Mouse (Mus musculus): Measurements from ENCODE around the gene Lhfpl1.
"Not testable (repeated sequence)": the region's sequence is repeated elsewhere in the genome, so short reads cannot be mapped to it uniquely, and the experiment has no call there.

Lhfpl1 gene

GRCm38 (mm10) chrX:145348377-145349203 is at the start of gene Lhfpl1:
TSS of gene Lhfpl1 (minus strand) at chrX:145349089.
- no peak for DNase-seq

GRCm38 (mm10) chrX:145371839-145372238 is 22.9 kb upstream of the Lhfpl1 start:
- no peak for DNase-seq

DNA sequence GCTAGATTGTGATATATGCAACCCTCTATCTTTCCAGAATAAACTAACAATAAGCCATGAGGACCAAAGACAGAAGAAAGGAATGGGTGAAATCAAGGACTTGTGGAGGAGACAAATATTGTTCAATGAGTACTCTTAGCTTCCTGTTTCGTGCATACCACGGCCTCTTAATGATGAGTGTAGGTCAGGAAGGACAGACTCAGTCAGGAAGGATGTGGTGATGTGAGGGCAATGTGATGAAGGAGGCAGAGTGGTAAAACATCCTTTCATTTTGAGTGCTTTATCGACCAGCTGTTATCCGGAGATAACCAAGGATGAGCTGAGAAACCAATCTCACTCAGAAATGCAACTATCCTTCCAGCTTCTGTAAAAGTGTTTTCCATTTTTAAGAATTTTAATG is 13.6 kb upstream of the Lhfpl1 start:
- DNase-seq, result no peak

DNA sequence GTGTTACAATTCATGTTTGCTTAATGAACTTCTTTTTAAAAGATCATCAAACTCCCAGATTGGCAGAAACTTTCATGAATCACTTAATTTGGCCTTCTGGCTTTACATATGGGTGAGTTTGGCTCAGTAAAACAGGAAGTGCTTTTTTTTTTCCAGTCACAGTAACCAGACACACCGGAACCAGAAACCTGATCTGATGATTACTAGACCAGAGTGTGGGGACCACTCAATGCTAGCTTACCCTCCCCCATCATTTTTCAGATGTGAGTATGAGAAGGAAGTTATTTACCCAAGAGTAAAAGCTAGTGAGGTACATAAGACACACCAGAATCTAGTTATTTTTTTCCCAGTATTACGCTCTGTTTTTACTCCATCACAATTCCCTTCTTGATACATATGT is 6.5 kb downstream of the Lhfpl1 start:
- no peak for DNase-seq

- no peak for DNase-seq
Observed at GRCm38 (mm10) chrX:145336141-145336540, 12.7 kb downstream of the Lhfpl1 start.

DNA sequence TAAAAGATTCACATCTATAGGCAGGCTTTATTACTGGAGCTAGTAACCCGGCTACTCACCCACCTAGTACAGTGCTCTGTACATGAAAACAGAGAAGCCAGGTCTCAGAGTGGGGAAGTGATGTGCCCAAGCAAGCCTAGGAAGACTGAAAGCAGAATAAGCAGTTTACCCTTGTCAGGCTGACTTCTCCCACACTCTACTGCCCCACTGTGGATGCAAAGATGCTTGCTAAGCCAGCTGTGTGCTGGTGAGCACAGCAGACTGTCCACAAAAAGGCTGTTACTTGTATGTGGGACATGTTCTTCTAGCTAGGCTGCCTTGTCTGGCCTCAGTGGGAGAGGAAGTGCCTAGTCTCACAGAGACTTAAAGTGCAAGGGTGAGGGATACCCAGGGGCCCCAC is 40.3 kb downstream of the Lhfpl1 start:
- DNase-seq, result no peak

- no peak for DNase-seq
Observed at GRCm38 (mm10) chrX:145307174-145307573, 41.7 kb downstream of the Lhfpl1 start.

DNA sequence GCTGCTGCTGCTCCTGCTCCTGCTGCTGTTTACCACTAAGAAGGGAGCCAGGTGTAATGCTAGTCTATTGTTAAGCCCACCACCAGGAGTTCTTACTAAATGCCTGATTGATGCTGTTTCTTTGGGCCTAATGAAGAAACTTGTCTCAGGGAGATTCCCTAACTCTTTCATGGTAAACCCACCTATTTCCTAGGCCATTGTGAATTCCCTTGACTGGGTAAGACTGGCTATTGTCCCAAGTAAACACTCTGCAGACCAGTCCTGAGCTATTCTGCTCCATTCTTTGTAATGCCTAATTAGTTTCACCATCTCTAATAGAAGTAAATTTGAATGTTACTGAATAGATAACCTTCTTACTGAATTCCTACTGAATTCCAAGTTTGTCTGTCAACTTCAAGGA is 48.7 kb downstream of the Lhfpl1 start:
- DNase-seq, result not testable (repeated sequence)

DNA sequence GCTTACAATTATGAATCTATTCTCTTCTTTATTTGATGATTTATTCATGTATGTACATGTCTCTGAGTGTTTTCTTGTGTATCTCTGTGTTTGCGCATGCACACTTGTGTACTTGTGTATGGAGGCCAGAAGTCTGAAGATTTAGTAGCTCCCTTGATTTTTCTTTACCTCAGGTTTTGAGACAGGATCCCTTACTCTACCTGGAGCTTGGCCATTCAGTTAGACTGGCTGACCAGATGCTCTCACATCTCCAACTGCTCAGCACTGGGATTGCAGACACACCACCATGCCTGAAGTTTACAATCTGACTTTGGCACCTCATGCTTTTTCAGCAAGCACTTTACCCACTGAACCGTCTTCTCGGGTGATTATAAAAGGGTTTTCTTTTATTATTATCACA is 76.7 kb downstream of the Lhfpl1 start:
- no peak for DNase-seq

GRCm38 (mm10) chrX:145271768-145272167 is 77.1 kb downstream of the Lhfpl1 start:
- DNase-seq, result no peak

GRCm38 (mm10) chrX:145261803-145262202 is 87.1 kb downstream of the Lhfpl1 start:
- no peak for DNase-seq
